Mouse (Mus musculus): ENCODE measurements at regions not wholly inside any gene's neighbourhood (a gene's known extent, or its start where the extent isn't known, plus 50 kb on each side); places are given as distances from the start of the nearest gene placed in this dataset.
A peak's percentile ranks its signal among the peaks of the same experiment; 100 is the strongest.

DNA sequence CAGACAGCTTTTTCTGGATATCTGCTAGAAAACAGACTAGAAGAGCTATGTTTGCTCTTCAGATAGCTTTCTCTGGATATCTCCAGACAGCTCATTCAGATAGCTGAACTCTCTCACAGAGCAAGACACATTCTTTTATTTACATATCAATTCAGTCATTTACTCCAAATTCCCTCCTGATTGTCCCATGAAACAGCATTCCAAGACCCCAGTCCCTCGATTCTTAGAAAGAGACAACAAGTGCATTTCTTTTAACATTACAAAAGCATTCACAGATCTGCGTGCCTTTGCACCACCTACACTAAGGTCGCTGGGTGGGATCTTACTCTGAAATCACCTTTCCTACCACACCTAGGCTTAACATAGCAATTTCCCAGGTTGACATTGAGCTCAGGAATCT is 1039.5 kb upstream of the Ddx18 start:
- no peak for DNase-seq (ENCODE audit: low spot score in 2 of 2)

DNA sequence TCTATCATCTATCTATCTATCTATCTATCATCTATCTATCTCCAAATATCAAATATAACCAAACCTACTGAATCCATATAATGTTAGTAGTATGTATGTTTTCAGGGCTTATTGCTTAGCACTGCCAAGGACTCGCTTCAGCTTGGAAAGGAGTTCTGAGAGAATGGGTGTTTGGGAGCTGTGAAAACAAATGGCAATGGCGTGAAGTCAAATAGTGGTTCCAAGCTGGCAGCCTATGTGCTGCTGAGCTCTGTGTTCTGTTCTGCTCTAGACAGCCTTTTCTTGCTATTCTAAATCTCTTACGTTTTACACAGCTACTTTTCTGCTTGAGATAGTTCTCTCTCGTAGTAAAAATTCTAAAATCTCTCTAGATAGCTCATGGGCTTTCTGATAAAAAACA is 1008.2 kb upstream of the Ddx18 start:
- peak in 1 of 2 experiments; percentile 23 for DNase-seq (ENCODE audit: low spot score in 2 of 2)

DNA sequence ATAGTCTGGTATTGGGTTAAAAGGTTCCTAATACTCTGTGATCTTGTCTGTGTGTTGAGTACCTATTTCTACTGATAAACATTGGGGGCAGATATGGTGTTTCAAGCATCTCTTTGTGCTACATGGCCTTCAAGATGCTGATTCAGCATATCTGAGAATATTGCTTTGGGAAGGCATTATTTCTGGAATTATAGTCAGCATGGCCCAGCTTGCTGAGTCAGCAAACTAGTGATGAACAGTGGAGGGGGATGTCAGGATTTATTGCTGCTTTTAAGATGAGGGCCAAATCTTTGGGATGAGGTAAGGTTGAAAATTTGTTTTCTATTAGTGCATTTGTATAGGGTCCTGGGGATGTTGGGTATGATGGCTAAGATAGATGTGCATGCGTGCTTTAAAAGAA is 983.8 kb upstream of the Ddx18 start:
- DNase-seq (ENCODE audit: low spot score in 2 of 2): no peak

DNA sequence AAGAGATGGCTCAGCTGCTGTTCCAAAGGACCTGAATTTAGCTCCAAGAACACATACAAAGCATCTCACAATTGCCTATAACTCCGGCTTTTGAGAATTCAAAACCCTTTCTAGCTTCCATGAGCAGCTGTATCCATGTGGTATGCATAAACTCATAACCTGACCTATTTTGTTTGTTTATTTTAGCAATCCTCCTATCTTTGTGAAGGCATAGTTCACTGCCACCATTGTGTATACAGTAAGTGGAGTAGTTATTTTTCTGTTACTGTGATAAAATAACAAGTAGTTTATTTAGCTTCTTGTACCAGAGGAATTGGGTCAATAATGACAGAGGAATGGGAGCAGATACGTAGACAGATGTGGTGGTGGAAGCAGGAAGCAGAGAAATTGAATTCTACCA is 941.8 kb upstream of the Ddx18 start:
- no peak for DNase-seq (ENCODE audit: low spot score in 2 of 2)

DNA sequence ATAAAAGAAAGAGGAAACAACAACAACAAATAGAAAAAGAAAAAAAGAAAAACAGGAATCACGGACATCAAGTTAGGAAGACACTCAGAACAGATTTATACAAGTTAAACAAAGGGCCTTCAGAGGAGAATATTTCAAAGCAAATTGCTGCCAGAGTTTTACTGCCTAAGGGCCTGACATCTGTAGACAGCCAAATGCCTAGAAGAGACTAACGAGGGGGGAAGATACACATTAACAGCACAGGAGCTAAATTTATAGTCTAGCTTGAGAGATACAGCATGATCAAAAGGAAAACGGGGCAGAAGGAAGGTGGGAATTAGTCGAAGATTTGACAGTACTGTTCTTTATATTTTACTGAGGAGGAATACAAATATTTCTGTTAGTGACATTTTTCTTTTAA is 933.9 kb upstream of the Ddx18 start:
- DNase-seq (ENCODE audit: low spot score in 2 of 2): no peak

DNA sequence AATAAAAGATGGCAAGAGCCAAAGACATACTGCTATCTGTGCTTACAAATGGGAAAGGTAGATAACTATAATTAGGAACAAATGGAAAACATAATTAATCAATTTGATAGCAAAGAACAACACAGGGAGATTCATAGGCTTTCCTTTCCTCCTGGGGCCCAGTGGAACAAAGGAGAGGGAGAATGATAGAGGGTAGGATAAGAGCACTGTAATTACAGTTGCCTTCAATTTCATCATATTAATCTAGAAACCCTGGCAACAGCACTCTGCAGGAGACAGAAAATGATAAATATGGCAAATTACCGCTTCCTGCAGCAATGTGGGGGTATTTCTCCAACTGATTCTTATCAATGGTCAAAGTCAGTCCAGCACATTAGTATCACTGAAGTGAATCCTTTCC is 910.2 kb upstream of the Ddx18 start:
- no peak for DNase-seq (ENCODE audit: low spot score in 2 of 2)

DNA sequence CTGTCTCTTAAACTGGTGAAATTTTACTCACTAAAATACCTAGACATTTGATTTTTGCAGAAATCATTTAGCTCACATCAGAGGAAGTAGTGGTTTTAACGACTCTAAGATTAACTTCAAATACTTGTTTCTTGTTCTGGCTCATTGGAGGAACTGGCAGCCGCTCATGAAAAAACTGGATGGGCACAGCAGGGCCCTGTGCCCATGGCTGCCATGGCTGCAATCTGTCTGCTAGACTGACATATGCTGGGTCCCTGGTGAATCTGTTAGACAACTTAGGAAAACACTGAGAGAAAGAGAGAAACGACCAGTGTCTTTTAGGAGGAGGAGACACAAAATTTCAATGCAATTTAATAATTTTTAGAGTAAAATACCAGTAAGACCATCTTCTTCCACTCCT is 896.1 kb upstream of the Ddx18 start:
- DNase-seq (ENCODE audit: low spot score in 2 of 2): peak in 1 of 2 experiments; percentile 4

DNA sequence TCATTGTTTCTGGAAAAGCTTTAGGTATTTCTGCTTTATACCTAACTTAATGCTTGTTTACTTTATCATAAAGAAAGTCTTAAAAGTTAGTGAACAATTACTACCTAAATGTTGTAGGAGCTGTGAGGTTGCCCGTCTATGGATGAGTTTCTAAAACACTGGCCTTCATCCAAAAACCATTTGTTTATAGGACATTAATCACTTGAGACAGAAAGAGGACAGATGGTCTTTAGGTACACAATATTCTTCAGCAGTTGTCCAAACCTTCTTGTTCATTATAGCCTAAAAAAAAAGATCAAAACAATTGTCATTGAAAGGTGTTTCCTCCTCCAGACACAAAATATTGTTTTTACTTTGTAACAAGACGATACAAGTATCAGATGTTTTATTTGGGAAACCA is 891.3 kb upstream of the Ddx18 start:
- DNase-seq (ENCODE audit: low spot score in 2 of 2): no peak

DNA sequence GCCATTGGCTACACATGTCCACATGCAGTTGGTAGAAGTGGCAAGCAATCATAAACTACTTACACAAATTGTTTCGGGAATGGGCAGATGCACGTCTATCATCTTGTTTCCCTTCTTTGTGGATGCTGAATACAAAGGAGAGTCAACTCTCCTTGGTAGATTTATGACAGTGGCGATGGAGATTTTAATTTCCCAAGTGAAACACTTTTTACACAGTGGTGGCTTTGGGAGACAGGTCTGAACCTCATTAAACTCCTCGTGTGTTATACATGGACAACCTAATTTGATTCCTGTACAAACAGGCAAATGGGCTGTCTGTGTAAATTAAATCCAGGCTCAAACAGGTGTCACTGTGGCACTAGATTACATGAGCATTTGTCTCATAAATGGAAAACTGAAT is 887.1 kb upstream of the Ddx18 start:
- no peak for DNase-seq (ENCODE audit: low spot score in 2 of 2)

DNA sequence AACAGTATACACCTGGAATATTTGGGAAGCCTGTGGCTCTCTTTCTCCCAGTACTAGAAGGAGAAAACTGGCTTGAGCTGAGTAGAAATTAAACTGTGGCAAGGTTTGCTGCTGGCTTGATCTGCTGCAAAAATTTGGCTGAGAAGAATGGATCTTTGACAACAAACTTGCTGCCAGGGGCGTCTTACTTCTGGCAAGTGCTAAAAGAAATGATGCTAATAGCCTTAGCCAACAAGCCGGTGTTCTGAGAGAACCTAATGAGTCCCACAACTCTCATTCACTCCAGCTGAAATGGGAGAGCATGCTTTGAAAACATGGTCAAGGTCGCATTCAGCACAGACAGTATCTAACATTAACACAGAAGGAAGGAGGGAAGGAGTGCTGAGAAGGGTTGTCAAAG is 885.8 kb upstream of the Ddx18 start:
- DNase-seq (ENCODE audit: low spot score in 2 of 2): no peak

DNA sequence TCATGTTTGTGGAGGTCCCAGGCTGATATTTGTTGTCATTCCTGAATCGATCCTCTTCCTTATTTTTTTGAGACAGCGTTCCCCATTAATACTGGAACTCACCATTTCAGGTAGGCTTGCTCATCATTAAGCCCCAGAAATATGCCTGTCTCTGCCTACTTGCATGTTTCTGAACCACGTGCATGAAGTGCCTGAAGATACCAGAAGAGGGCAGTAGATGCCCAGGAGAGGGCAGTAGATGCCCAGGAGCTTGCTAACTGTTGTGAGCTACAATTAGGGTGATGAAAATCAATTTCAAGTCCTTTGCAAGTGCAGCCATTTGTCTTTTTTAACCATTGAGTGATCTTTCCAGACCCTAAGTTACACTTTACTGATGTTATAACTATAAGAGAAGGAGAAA is 871.6 kb upstream of the Ddx18 start:
- no peak for DNase-seq (ENCODE audit: low spot score in 2 of 2)

DNA sequence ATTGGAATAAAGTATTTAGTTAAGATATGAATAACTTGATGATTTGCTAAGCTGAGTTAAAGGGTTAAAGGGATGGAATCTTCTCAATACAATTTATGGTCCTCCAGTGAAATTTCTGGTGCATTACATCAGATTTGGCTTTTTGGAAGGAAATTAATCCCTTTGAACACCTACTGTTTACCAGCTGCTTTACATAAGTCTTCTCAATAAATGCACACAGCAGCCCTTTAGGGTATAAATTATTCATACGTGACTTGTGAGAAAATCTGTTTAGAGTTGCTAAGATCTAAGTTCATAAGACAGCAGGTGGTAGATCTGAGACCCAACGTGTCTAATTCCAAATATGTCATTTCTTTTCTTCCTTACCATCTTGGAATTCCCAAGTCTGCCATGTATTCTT is 855.7 kb upstream of the Ddx18 start:
- DNase-seq (ENCODE audit: low spot score in 2 of 2): no peak

DNA sequence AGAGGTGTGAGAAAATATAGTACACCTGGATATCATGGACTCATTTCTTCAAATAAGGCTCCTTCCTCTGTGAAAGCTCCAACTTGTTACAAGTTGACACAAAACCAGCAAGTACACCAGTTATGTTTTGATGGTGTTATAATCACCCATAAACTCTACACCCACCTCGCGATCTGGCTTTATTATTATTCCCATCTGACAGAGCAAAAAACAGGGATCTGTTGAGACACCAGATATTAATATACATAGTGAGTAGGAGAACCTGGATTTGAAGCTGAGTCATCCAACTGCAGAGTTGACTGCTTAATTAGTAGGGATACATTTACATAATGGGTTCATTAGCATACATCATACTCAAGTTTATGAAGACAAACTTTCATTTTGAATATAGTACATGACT is 828.6 kb upstream of the Ddx18 start:
- DNase-seq (ENCODE audit: low spot score in 2 of 2): peak in 1 of 2 experiments; percentile 41

DNA sequence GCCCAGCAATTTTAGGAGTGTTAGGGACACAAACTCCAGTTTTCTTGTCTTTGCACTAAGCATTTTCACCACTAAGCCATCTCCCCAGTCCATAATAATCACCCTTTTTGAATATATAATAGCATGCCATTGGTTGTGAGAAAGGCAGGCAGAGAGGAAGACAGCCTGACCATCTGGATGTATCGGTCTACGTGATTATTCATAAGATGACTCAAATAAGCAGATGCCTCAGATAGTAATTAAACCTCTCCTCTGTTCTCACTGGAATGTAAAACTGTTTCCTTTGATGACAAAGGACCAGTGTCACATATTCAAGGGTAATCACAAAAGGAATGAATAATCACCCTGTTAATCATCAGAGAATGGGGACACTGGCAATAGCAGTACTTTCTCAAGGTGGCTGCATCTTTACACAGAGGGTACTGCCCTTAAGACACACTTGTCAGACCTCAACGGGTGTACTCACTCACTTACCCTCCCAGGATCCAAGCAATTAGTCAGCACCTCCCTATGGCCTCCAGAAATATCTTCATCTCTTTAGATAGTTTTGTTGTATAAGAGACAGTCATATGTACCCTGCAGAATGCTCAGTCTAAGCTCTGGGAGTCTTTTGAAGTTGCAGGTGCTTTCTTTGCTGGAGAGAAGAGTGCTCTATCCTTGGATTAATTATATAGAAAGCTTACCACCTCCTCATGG is 826.0 kb upstream of the Ddx18 start:
- peak; percentile 17 to 24 for DNase-seq (ENCODE audit: low spot score in 2 of 2)

DNA sequence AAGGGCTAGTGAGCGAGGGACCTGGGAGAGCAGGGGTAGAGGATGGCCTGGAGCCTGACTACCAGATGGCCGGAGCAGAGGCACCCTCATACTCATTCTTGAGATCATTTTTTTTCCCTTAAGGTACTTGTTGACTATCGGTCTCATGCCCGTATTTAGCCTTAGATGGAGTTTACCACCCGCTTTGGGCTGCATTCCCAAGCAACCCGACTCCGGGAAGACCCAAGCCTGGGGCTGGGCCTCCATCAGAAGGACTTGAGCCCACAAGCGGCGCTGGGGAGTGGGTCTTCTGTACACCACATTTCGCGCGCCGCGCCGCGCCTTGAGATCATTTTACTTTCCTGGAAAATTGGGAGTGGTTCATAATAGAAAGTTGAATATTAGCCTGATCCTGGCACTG is 789.2 kb upstream of the Ddx18 start:
- peak; percentile 91 to 97 for DNase-seq (ENCODE audit: low spot score in 2 of 2)

DNA sequence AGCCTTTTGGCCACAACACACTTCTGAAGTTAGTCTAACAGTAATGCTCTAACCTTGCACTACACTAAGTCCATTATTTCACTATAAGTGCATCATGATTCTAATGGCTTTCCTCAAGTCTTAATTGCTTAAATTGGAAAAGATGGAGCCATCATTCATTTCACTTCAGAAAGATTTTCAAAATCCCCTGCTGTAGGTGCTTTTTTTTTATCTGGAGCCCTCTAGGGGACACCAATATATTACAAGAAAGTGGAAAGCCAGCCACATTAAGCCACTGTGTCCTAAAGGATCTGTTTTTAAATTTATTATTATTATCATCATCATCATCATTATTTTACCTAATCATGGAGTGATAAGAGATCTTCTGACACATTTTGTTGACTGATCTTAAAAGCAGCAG is 783.7 kb upstream of the Ddx18 start:
- DNase-seq (ENCODE audit: low spot score in 2 of 2): no peak

DNA sequence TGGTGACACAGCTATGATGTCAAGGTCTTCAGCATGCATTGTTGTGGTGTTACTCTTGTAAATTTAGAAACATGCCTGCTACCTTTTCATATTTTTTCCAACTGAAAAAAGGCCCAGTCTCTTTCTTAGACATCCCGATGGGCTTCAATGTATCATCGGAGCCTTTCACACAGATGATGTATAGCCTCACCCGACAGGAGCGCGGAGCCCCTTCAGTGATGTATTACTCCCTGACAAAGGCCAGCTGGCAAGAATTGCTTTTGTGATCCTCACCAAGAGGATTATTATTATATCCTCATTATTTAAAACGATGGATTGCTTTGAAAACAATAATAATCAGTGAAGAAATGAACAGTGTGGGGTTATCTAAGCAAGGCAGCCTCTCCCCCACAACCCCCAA is 765.5 kb upstream of the Ddx18 start:
- DNase-seq (ENCODE audit: low spot score in 2 of 2): no peak

DNA sequence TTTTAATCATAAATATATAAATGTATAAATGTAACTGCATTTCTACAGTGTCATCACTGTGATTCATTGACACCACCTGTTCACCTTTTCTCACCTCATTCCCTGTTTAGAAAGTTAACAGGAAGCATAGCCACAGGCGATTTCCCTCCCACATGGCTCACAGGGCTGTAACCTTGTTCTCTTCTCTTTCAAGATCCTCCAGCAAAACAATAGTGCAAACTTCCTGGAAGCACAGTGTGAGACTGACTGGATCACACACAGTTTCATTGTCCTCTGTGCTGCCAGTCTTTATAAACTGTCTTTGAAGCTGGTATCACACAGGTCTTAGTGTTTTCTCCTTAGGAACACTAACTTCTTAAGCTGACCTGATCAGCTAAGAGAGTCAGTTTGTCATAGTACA is 760.5 kb upstream of the Ddx18 start:
- DNase-seq (ENCODE audit: low spot score in 2 of 2): no peak

Measured in frontal cortex, postnatal 36 days (tissue).